Mouse (Mus musculus) brain, embryonic 14.5 days (tissue): ENCODE measurements at regions not wholly inside any gene's neighbourhood (a gene's known extent, or its start where the extent isn't known, plus 50 kb on each side); places are given as distances from the start of the nearest gene placed in this dataset.

Experiments used
- CTCF ChIP-seq: fragments of 200-500 bp; IDR thresholded peaks from 2 replicates; pipeline ENCODE4 v1.5.1; 2012; ENCODE audit warnings: inconsistent platforms, mild to moderate bottlenecking, moderate library complexity, borderline replicate concordance; ENCODE audit not compliant: insufficient read depth, insufficient read length; ENCODE audit errors: extremely low read depth
- POLR2A ChIP-seq: fragments of 200-500 bp; IDR thresholded peaks from 2 replicates; pipeline ENCODE4 v1.6.1; 2012; ENCODE audit warnings: mild to moderate bottlenecking, inconsistent platforms, borderline replicate concordance; ENCODE audit not compliant: poor library complexity, insufficient read depth, insufficient read length, severe bottlenecking; ENCODE audit errors: extremely low read depth

- TF ChIP-seq POLR2A (no peak), CTCF (no peak)
These were observed 509.0 kb downstream of the Adam3 start for GRCm38 (mm10) chr8:24216655-24217054.
